In the genomic region with DNA sequence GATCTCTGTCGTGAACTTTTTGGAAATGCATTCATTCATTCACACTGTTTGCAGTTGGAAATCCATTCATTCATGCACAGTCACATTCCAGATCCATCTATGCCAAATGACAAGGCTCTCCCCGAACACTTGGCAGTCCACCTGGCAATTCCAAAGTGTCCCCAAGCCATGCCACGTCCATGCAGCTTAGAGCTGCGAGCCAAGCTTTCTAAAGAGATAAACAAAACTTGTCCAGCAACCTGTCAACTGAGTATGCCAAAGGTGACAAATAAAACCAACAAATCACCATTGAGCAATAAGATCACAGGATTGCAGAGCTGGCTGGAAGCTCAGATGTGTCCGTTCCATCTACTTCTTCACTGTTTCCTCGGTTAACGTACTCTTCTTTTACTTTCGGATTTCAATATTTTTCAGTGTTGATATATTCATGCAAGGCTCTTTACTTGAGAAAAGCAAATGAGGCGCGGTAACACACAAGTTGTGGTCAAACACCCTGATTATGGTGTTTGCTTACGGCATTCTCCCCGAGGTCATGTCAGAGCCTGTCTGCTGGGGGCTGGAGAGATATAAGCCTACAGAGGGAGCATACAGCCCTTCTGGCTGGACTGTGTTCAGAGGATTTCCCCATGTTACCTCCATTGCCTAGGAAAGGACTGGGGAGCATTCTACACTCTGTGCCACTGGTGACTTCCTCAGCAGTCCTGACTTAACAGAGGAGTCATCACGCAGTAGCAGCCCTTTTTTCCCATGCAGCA, we compare ENCODE assay signal across 17 mouse cellular contexts.
DNase-seq lines count a peak whose midpoint lies in the region; TF ChIP-seq lines count a peak whose summit lies in the region.
"Had no signal": no experiment of that assay in that cellular context is flagged by ENCODE, and none has a peak within 500 bp of the region (broad histone marks: within the 10 kb centered on the region; RNA-seq: fewer than 3 reads in every experiment).

No protein-coding gene starts in this region.

- dilution Hi-C loops in CH12.LX (cut with MboI; ENCODE audit: extremely low pct_ligation_motif_present, extremely low pct_unique_long_range_greater_than_20kb, low sequenced_read_pairs) = no loop called here

- in situ Hi-C loops in CH12.LX (cut with MboI; ENCODE audit: low pct_ligation_motif_present, low pct_unique_long_range_greater_than_20kb, low sequenced_read_pairs) = loop anchor here (25.0 kb wide), 2 partner anchors 113 to 237 kb away; partner anchors contain the start of gene Creb5

- H3K4me1 ChIP-seq in CH12.LX (ENCODE audit: control insufficient read depth in 1 of 2, insufficient read depth in 2 of 2) = peaks cover 5% of the 10 kb centered on the region in 2 experiments; a peak in 3 of 4 replicates
- H3K4me1 ChIP-seq: embryonic facial prominence, embryonic 12.5 days; forebrain, embryonic 15.5 days; liver, embryonic 15.5 days; midbrain, embryonic 13.5 days; neural tube, embryonic 12.5 days had no signal

- H3K27me3 ChIP-seq in CH12.LX (replicated peaks) = no peaks in the 10 kb centered on the region
- H3K27me3 ChIP-seq: embryonic facial prominence, embryonic 12.5 days; forebrain, embryonic 15.5 days; limb, embryonic 12.5 days; liver, embryonic 15.5 days; midbrain, embryonic 13.5 days; neural tube, embryonic 12.5 days had no signal

- TF ChIP-seq CTCF in CH12.LX (conservative IDR thresholded peaks at IDR 0.05 in 1 of 2, IDR thresholded peaks at IDR 0.05 in 1 of 2; ENCODE audit: low read depth in 2 of 2, low read length in 2 of 2) = no peak

- DNase-seq in cerebellum, postnatal 14 days = peak; percentile 19 to 40
- DNase-seq in cerebellum, adult 9-10 months = no peak
- peak; percentile 53 to 57 for DNase-seq in heart, postnatal 10 days
- DNase-seq in heart, postnatal 25 days (ENCODE audit: low spot score) = no peak
- no peak for DNase-seq in CH12.LX (ENCODE audit: extremely low read depth)
- DNase-seq in adrenal gland, postnatal 36 days = peak; percentile 3 to 23
- no peak for DNase-seq in right cerebral cortex, postnatal 36 days (ENCODE audit: low spot score in 2 of 2)
- DNase-seq: B cell, adult 2 months; cerebellum, adult 8-10 months; thymus, postnatal 36 days had no signal

- H3K79me2 ChIP-seq in CH12.LX (replicated peaks; ENCODE audit: control insufficient read depth, extremely low read depth, insufficient read depth, poor library complexity, severe bottlenecking) = no peaks in the 10 kb centered on the region

- no peak for TF ChIP-seq POLR2A in CH12.LX (IDR thresholded peaks at IDR 0.05; ENCODE audit: low read depth, low read length)

- no peak for TF ChIP-seq RAD21 in CH12.LX (IDR thresholded peaks at IDR 0.05; ENCODE audit: low read depth, low read length)

- TF ChIP-seq EP300 in CH12.LX (IDR thresholded peaks at IDR 0.05; ENCODE audit: low read length) = no peak

- H3K9me3 ChIP-seq in CH12.LX (replicated peaks; ENCODE audit: low read length) = no peaks in the 10 kb centered on the region
- H3K9me3 ChIP-seq: embryonic facial prominence, embryonic 12.5 days; forebrain, embryonic 15.5 days; liver, embryonic 15.5 days; midbrain, embryonic 13.5 days had no signal

- peak overlapping the region; percentile 38; the same call in 1 of the 2 replicates for H3K27ac ChIP-seq in CH12.LX (ENCODE audit: insufficient read depth, low read depth)
- H3K27ac ChIP-seq: embryonic facial prominence, embryonic 12.5 days; forebrain, embryonic 15.5 days; limb, embryonic 12.5 days; liver, embryonic 15.5 days; midbrain, embryonic 13.5 days; neural tube, embryonic 12.5 days had no signal

- H3K36me3 ChIP-seq in CH12.LX (replicated peaks in 1 of 2; ENCODE audit: control insufficient read depth in 1 of 2, insufficient read depth in 1 of 2, low read length in 1 of 2) = no peaks in the 10 kb centered on the region
- H3K36me3 ChIP-seq: embryonic facial prominence, embryonic 12.5 days; forebrain, embryonic 15.5 days; limb, embryonic 12.5 days; liver, embryonic 15.5 days; midbrain, embryonic 13.5 days; neural tube, embryonic 12.5 days had no signal

- H3K9ac ChIP-seq in CH12.LX (ENCODE audit: insufficient read depth, low read depth) = peak overlapping the region; percentile 25
- H3K9ac ChIP-seq: embryonic facial prominence, embryonic 12.5 days; forebrain, embryonic 15.5 days; limb, embryonic 12.5 days; liver, embryonic 15.5 days; midbrain, embryonic 13.5 days; neural tube, embryonic 12.5 days had no signal

- H3K4me2 ChIP-seq in CH12.LX (ENCODE audit: insufficient read depth, low read depth, poor library complexity, severe bottlenecking) = peak overlapping the region; percentile 83
- H3K4me2 ChIP-seq: embryonic facial prominence, embryonic 12.5 days; forebrain, embryonic 15.5 days; limb, embryonic 12.5 days; liver, embryonic 15.5 days; midbrain, embryonic 13.5 days; neural tube, embryonic 12.5 days had no signal

- intact Hi-C loops in heart, postnatal 10 days (cut with DNase I) = no loop called here
- intact Hi-C loops in heart, postnatal 25 days (cut with DNase I) = no loop called here

- no peak overlapping the region for H3K4me3 ChIP-seq in CH12.LX (replicated peaks in 1 of 3; ENCODE audit: low read depth in 2 of 3, low read length in 2 of 3, poor library complexity in 1 of 3)
- H3K4me3 ChIP-seq: embryonic facial prominence, embryonic 12.5 days; erythroblast, embryonic 14.5 days; forebrain, embryonic 15.5 days; limb, embryonic 12.5 days; liver, embryonic 15.5 days; midbrain, embryonic 13.5 days; neural tube, embryonic 12.5 days had no signal

TF ChIP-seq in CH12.LX, 34 proteins besides CTCF, POLR2A, EP300 and RAD21:
- TF ChIP-seq GABPA (IDR thresholded peaks at IDR 0.05; ENCODE audit: insufficient replicate concordance, low read depth, low read length) (no peak), UBTF (IDR thresholded peaks at IDR 0.05; ENCODE audit: low read depth, low read length) (0 out of 2 replicates have a peak, but pooled peaks have one; percentile 44), SMC3 (IDR thresholded peaks at IDR 0.05; ENCODE audit: low read depth, low read length) (no peak), ZC3H11A (IDR thresholded peaks at IDR 0.05; ENCODE audit: low read depth, low read length) (no peak), MYC (IDR thresholded peaks at IDR 0.05; ENCODE audit: low read depth, low read length) (no peak), MAX (IDR thresholded peaks at IDR 0.05; ENCODE audit: low read length) (no peak), CHD2 (IDR thresholded peaks at IDR 0.05; ENCODE audit: low read length) (no peak)

Comparison
In these comparisons a context has a peak if more than half of its experiments do, and no peak if none do; other contexts are left out.
1. DNase-seq: peak in cerebellum, postnatal 14 days (2 of 2), heart, postnatal 10 days (2 of 2) and adrenal gland, postnatal 36 days (2 of 2); none in cerebellum, adult 9-10 months (single experiment), heart, postnatal 25 days (single experiment), CH12.LX (single experiment) and right cerebral cortex, postnatal 36 days (0 of 2).